Mouse (Mus musculus): ENCODE results near the gene Prdx2. TPM values are rescaled to one million over a fixed set of nuclear protein-coding genes. Genes with fewer than 3 reads are reported as not detected.

The Prdx2 gene
- total RNA-seq, 1 experiment from 2014 or later, result 572 TPM

- peak; percentile 88 for DNase-seq
Observed at GRCm38 (mm10) chr8:84977435-84978247, 8.3 kb downstream of the Prdx2 start.

GRCm38 (mm10) chr8:84978248-84978940 is 9.0 kb downstream of the Prdx2 start, which contains the start of gene Junb:
TSS of gene Junb (minus strand) at chr8:84978718.
- DNase-seq, result peak; percentile 98

- peak; percentile 97 for DNase-seq
Observed at GRCm38 (mm10) chr8:84979599-84980421, 10.4 kb downstream of the Prdx2 start.

- DNase-seq, result peak; percentile 92
Observed at GRCm38 (mm10) chr8:84980622-84981358, 11.4 kb downstream of the Prdx2 start.

- DNase-seq, result no peak
Observed at GRCm38 (mm10) chr8:84981644-84982498, 12.5 kb downstream of the Prdx2 start.

- no peak for DNase-seq
Observed at GRCm38 (mm10) chr8:84982499-84983011, 13.2 kb downstream of the Prdx2 start.

GRCm38 (mm10) chr8:84984294-84985048 is 15.1 kb downstream of the Prdx2 start:
- peak; percentile 67 for DNase-seq

GRCm38 (mm10) chr8:84985049-84985683 is 15.8 kb downstream of the Prdx2 start:
- no peak for DNase-seq

- peak; percentile 95 for DNase-seq
Observed at GRCm38 (mm10) chr8:84985684-84986378, 16.4 kb downstream of the Prdx2 start.

- DNase-seq, result no peak
Observed at GRCm38 (mm10) chr8:84986379-84986945, 17.1 kb downstream of the Prdx2 start.

- DNase-seq, result no peak
Observed at GRCm38 (mm10) chr8:84987388-84987787, 18.0 kb downstream of the Prdx2 start.

GRCm38 (mm10) chr8:84987903-84988302 is 18.5 kb downstream of the Prdx2 start:
- DNase-seq, result no peak

GRCm38 (mm10) chr8:84989311-84989731 is 19.9 kb downstream of the Prdx2 start:
- DNase-seq, result peak; percentile 63

- peak; percentile 96 for DNase-seq
Observed at GRCm38 (mm10) chr8:84989810-84990209, 20.4 kb downstream of the Prdx2 start.

GRCm38 (mm10) chr8:84990349-84990748 is 21.0 kb downstream of the Prdx2 start, which contains the start of gene Hook2:
TSS of gene Hook2 (plus strand) at chr8:84990603.
- DNase-seq, result peak; percentile 98

- no peak for DNase-seq
Observed at GRCm38 (mm10) chr8:84990836-84991235, 21.4 kb downstream of the Prdx2 start.

GRCm38 (mm10) chr8:84994375-84994774 is 25.0 kb downstream of the Prdx2 start:
- no peak for DNase-seq

GRCm38 (mm10) chr8:84995680-84996079 is 26.3 kb downstream of the Prdx2 start:
- DNase-seq, result no peak

Measured in adrenal gland, postnatal 14 days (tissue).